17 mouse cellular contexts compared by ENCODE assay signal in the genomic region with DNA sequence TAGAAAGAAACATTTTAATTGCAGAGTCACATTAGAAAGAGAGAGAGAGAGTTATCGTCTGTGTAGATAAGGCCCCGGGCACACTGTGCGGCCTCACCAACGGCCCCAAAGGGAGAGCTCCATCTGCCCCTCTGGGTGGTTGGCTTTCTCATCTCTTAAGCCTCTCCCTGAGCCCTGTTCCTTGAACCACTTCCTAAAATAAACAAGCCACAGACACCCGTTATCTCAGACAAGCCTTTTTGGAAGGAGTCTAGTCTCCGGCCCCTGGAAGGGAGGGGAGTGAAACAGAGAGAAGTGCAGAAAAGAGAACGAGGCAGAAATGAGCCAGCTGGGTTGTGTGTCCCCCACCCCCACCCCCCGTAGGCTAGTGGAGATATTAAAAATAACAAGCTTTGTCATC.
DNase-seq lines count a peak whose midpoint lies in the region; ATAC-seq and TF ChIP-seq lines count a peak whose summit lies in the region.
"Had no signal": no experiment of that assay in that cellular context is flagged by ENCODE, and none has a peak within 500 bp of the region (broad histone marks: within the 10 kb centered on the region; RNA-seq: fewer than 3 reads in every experiment).

No protein-coding gene starts in this region.

- H3K27me3 ChIP-seq in liver, embryonic 14.5 days (ENCODE audit: control insufficient read depth, insufficient read depth, low read length), result no peaks in the 10 kb centered on the region
- H3K27me3 ChIP-seq: embryonic facial prominence, embryonic 15.5 days; forebrain, embryonic 13.5 days; limb, embryonic 13.5 days; stomach, embryonic 15.5 days had no signal

- ATAC-seq in liver, embryonic 14.5 days (ENCODE audit: insufficient read depth), result peak; percentile 55; the same call in 1 of the 2 replicates
- ATAC-seq: forebrain, embryonic 13.5 days; hindbrain, postnatal 0 days had no signal

- no peak for TF ChIP-seq CTCF in liver, embryonic 14.5 days (IDR thresholded peaks at IDR 0.05; ENCODE audit: low read depth)

- WGBS in liver, embryonic 14.5 days (ENCODE audit: insufficient replicate concordance), result 13% methylated on average over 8 of the region's 8 CpGs

- H3K4me1 ChIP-seq in liver, embryonic 14.5 days (replicated peaks; ENCODE audit: control insufficient read depth in 2 of 2, insufficient read depth in 2 of 2, low read length in 1 of 2), result peaks cover 0 to 6% of the 10 kb centered on the region in 2 experiments; a peak in 2 of 4 replicates
- H3K4me1 ChIP-seq: forebrain, embryonic 13.5 days; stomach, embryonic 15.5 days had no signal

- H3K9ac ChIP-seq in liver, embryonic 14.5 days (replicated peaks), result no peak overlapping the region
- H3K9ac ChIP-seq: embryonic facial prominence, embryonic 15.5 days; forebrain, embryonic 13.5 days; limb, embryonic 13.5 days; stomach, embryonic 15.5 days had no signal

- no peak overlapping the region for H3K4me2 ChIP-seq in liver, embryonic 14.5 days (ENCODE audit: low read depth)
- H3K4me2 ChIP-seq: embryonic facial prominence, embryonic 15.5 days; forebrain, embryonic 13.5 days; limb, embryonic 13.5 days; midbrain, embryonic 11.5 days; stomach, embryonic 15.5 days had no signal

- DNase-seq in heart, adult 11 months, result peak; percentile 93
- no peak for DNase-seq in heart, adult 8-10 months (ENCODE audit: low spot score)
- peak; percentile 20 for DNase-seq in urinary bladder, postnatal 14 days (ENCODE audit: low spot score)
- DNase-seq in urinary bladder, postnatal 10 days (ENCODE audit: low spot score), result no peak
- DNase-seq in liver, embryonic 14.5 days (ENCODE audit: low read depth in 3 of 3, low spot score in 3 of 3), result peak in 1 of 3 experiments; percentile 11
- DNase-seq in cerebellum, adult 11-12 months, result no peak
- DNase-seq in layer of hippocampus, adult 9-11 months, result no peak
- no peak for DNase-seq in ovary, postnatal 14 days (ENCODE audit: low spot score)
- DNase-seq: adrenal gland, postnatal 10 days; layer of hippocampus, postnatal 36 days had no signal

- no peak overlapping the region for H3K27ac ChIP-seq in liver, embryonic 14.5 days
- H3K27ac ChIP-seq: embryonic facial prominence, embryonic 15.5 days; forebrain, embryonic 13.5 days; hindbrain, postnatal 0 days; limb, embryonic 13.5 days had no signal

- H3K36me3 ChIP-seq in liver, embryonic 14.5 days (replicated peaks; ENCODE audit: control insufficient read depth, insufficient read depth, low read depth), result no peaks in the 10 kb centered on the region
- H3K36me3 ChIP-seq: embryonic facial prominence, embryonic 15.5 days; limb, embryonic 13.5 days; stomach, embryonic 15.5 days had no signal

- no peak for TF ChIP-seq EP300 in liver, embryonic 14.5 days (IDR thresholded peaks at IDR 0.05; ENCODE audit: low read depth)

- H3K9me3 ChIP-seq in liver, embryonic 14.5 days (ENCODE audit: control insufficient read depth, low read length), result peaks cover 2% of the 10 kb centered on the region
- H3K9me3 ChIP-seq: embryonic facial prominence, embryonic 15.5 days; stomach, embryonic 15.5 days had no signal

- no peak overlapping the region for H3K4me3 ChIP-seq in liver, embryonic 14.5 days (ENCODE audit: insufficient read depth in 1 of 2, low read depth in 2 of 2, low read length in 2 of 2)
- H3K4me3 ChIP-seq: embryonic facial prominence, embryonic 15.5 days; forebrain, embryonic 13.5 days; limb, embryonic 13.5 days; myocyte; stomach, embryonic 15.5 days had no signal

Comparison
In these comparisons a context has a peak if more than half of its experiments do, and no peak if none do; other contexts are left out.
1. DNase-seq: peak in heart, adult 11 months (single experiment) and urinary bladder, postnatal 14 days (single experiment); none in heart, adult 8-10 months (single experiment), urinary bladder, postnatal 10 days (single experiment), cerebellum, adult 11-12 months (single experiment), layer of hippocampus, adult 9-11 months (single experiment) and ovary, postnatal 14 days (single experiment).